Mouse (Mus musculus): Measurements from ENCODE around the gene Idh3a.

The Idh3a gene

DNA sequence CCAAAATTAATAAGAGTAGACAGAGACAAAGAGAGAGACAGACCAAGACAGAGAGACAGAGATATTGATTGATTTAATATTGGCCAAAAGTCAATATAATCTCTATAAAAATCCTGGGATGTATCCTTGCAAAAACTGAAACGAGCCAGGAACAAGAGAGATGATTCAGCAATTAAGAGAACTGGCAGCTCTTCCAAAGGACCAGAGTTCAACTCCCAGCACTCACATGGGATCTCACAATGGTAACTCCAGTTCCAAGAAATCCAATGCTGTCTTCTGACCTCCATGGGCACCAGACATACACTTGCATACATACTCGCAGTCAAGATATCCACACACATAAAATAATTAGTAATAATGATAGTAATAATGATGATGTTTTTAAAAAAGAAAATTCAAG, 66.6 kb downstream of the Idh3a start:
- no peak for DNase-seq

Measured in retina, postnatal 1 day (tissue).